Mouse (Mus musculus): ENCODE data around the gene Mall.

- TF ChIP-seq POLR2A (IDR thresholded peaks at IDR 0.05; ENCODE audit: borderline replicate concordance, insufficient read depth, low read length), result no peak
- no peak for TF ChIP-seq CTCF (IDR thresholded peaks at IDR 0.05; ENCODE audit: borderline replicate concordance, insufficient read depth, low read depth, low read length)
These were observed 15.0 kb downstream of the Mall start for GRCm38 (mm10) chr2:127714726-127715125.

Data from cerebellum, adult 2 months (tissue).